Mouse (Mus musculus) testis, adult 2 months (tissue): ENCODE measurements around the gene Epha2.

ENCODE experiments used
- CTCF ChIP-seq: fragments of 200-500 bp; IDR thresholded peaks from 2 replicates; pipeline ENCODE4 v1.5.1; 2012; ENCODE audit warnings: low read depth, mild to moderate bottlenecking, inconsistent platforms, low read length, moderate library complexity; ENCODE audit not compliant: control insufficient read depth, insufficient read depth, insufficient replicate concordance
- POLR2A ChIP-seq: fragments of 200-500 bp; IDR thresholded peaks from 2 replicates; pipeline ENCODE4 v1.6.1; 2012; ENCODE audit warnings: low read depth, mild to moderate bottlenecking, inconsistent platforms, low read length, moderate library complexity; ENCODE audit not compliant: control insufficient read depth

DNA sequence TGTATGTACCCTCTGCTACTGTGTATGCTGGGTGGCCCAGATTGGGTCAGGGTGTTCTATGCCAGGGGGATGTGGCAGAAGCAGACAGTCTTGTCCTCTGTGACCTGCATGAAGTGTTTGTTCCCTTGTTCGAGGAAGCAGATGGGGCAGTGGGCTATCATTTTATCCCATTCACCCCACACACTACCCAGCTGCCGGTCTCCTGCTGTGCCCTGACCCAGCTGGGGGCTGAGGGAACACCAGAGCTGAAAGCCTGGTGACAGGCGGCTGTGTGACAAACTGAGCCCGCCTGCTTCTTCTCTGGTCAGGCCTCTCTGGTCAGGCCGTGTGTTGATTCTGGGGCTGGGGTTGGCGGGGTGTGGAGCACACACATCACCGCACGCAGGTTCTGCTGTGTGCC lies 5.0 kb downstream of the Epha2 start:
- TF ChIP-seq CTCF (no peak), POLR2A (no peak)
